Mouse (Mus musculus) granulocyte monocyte progenitor cell, adult 5-6 weeks (primary cell): Measurements from ENCODE around the gene Fras1. TPM values are rescaled to one million over a fixed set of nuclear protein-coding genes. Genes with fewer than 3 reads are reported as not detected.

Experiments
- ATAC-seq: replicated peaks from 2 replicates; pipeline ENCODE4 v1.8.0; 2016; ENCODE audit warnings: mild to moderate bottlenecking, moderate TSS enrichment, inconsistent platforms; ENCODE audit not compliant: poor library complexity, severe bottlenecking
- total RNA-seq, 2 experiments: library from RNA; stranded (forward) in 1 of 2; stranded (reverse) in 1 of 2; fragments of 200-712, 200-1000 nt in 1 of 2; fragments of >200 nt in 1 of 2; fragmentation: Nextera tagmentation in 1 of 2; gene quantifications; 2 replicates each; pipeline ENCODE4 v1.2.3; 2014 to 2017

The Fras1 gene
- total RNA-seq, 2 experiments from 2014 or later = not detected

DNA sequence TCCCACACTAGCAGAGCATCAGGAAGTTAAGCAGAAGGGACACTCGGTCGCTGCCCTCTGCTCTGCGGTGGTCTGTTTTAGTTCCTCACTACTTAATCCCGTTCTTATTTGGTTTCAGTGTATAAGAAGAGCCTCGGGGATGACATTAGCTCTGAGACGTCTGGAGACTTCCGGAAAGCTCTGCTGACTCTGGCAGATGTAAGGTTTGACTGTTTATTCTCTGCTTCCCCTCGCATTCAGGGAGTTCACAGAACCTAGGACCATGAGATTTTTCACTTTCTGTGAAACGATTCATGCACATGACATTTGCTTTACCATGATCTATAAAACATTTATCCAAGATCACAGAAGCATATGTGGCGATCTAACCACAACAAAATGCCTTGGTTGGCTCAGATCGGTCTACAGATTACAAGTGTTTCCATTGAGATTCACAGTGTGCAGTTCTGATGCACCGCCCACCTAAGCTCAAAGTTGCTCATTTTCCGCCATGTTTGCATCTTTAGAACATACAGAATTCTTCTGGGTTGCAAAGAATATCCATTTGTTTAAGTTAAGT lies 451.1 kb downstream of the Fras1 start:
- ATAC-seq = no peak

DNA sequence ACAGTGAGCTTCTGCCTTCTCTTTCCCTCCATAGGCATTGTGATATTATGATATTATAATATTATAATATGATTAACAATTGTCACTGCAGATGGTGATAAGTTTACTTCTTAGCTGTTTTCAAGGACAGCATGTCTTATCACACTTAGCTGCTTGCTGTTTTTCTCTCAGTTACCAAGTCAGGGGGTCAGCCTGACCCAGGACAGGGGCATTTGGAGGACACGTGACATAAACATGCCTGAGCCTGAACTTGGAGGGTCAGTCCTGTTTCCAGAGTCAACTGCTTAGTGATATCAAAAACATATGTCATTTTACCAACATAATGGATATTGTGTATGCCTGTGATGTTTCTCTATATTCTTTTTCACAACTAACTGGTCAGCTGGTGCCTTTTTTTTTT lies 453.4 kb downstream of the Fras1 start:
- no peak for ATAC-seq

Other genes starting within 250 kb of the Fras1 start
- gene Cnot6l, start 209.8 kb upstream of the Fras1 start, total RNA-seq (2014; fragmentation: Nextera tagmentation) = 77.2 and 102 TPM in 2 replicates
- gene Cnot6l, start 209.8 kb upstream of the Fras1 start, total RNA-seq (2017) = 60.2 and 77.5 TPM in 2 replicates
- 22.2 and 22.6 TPM in 2 replicates for gene Mrpl1, start 164.5 kb upstream of the Fras1 start, total RNA-seq (2014; fragmentation: Nextera tagmentation)
- gene Mrpl1, start 164.5 kb upstream of the Fras1 start, total RNA-seq (2017) = 51.1 and 57.3 TPM in 2 replicates